Comparison of ENCODE assay signal across 10 mouse cellular contexts in the genomic region with DNA sequence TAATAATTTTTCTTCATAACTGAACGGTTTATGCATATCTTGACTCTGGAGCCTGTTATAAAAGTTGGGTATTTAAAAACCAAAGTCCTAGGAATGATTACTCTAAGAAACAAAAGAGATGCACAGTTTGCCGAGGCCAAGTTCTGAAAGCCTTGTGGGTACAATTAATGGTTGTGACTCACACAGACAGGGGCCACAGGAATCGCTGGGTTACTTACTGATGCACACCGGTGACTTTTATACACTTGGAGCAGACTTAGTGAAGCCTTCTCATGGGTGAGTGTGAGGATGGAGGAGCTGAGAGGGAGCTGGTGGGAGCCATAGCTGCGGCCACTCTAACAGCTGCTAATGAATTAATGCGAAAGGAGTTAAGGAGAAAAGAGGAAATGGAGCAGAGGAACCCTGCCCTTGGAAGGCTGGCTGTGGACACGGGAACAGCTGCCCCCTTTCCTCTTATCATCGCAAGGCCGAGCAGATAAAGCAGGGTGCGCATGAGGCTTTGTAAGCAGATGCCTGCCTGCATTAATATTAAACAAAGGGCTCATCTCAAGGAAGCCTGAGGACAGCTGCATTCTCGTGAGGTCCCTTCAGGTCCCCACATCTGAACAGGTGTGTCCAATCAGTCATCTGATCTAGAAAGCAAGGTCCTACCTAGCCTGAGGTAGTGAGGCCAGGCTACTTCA.
DNase-seq lines count a peak whose midpoint lies in the region; ATAC-seq and TF ChIP-seq lines count a peak whose summit lies in the region.
"Had no signal": no experiment of that assay in that cellular context is flagged by ENCODE, and none has a peak within 500 bp of the region (broad histone marks: within the 10 kb centered on the region; RNA-seq: fewer than 3 reads in every experiment).

No protein-coding gene starts in this region.

- peak overlapping the region; percentile 76 for H3K27ac ChIP-seq in hindbrain, embryonic 10.5 days
- H3K27ac ChIP-seq in hindbrain, postnatal 0 days, result no peak overlapping the region
- H3K27ac ChIP-seq in forebrain, embryonic 12.5 days, result peak overlapping the region; percentile 56
- peak overlapping the region; percentile 76 for H3K27ac ChIP-seq in midbrain, embryonic 15.5 days

- H3K4me3 ChIP-seq in hindbrain, embryonic 10.5 days, result no peak overlapping the region
- no peak overlapping the region for H3K4me3 ChIP-seq in hindbrain, postnatal 0 days (ENCODE audit: low read length)
- no peak overlapping the region for H3K4me3 ChIP-seq in forebrain, embryonic 12.5 days (replicated peaks)
- H3K4me3 ChIP-seq in midbrain, embryonic 15.5 days, result no peak overlapping the region

- no peak overlapping the region for H3K4me2 ChIP-seq in hindbrain, postnatal 0 days (ENCODE audit: low read depth, low read length)
- no peak overlapping the region for H3K4me2 ChIP-seq in forebrain, embryonic 12.5 days
- H3K4me2 ChIP-seq in midbrain, embryonic 15.5 days, result 0 out of 2 replicates have a peak overlapping the region, but pooled peaks have one; percentile 6

- TF ChIP-seq CTCF in hindbrain, postnatal 0 days (IDR thresholded peaks at IDR 0.05; ENCODE audit: low read depth), result no peak

- H3K36me3 ChIP-seq in hindbrain, embryonic 10.5 days, result no peaks in the 10 kb centered on the region
- no peaks in the 10 kb centered on the region for H3K36me3 ChIP-seq in hindbrain, postnatal 0 days (ENCODE audit: insufficient read depth, low read length)
- H3K36me3 ChIP-seq in forebrain, embryonic 12.5 days (replicated peaks), result no peaks in the 10 kb centered on the region
- H3K36me3 ChIP-seq in midbrain, embryonic 15.5 days (replicated peaks), result no peaks in the 10 kb centered on the region

- DNase-seq in hindbrain, embryonic 10.5 days (ENCODE audit: low spot score), result peak; percentile 27
- DNase-seq in hindbrain, postnatal 0 days (ENCODE audit: low spot score), result no peak
- DNase-seq in NIH3T3 (ENCODE audit: low read depth), result peak; percentile 26
- DNase-seq in layer of hippocampus, adult 18-20 months (ENCODE audit: low spot score in 2 of 2), result no peak
- no peak for DNase-seq in frontal cortex, adult 2 months (ENCODE audit: extremely low spot score in 1 of 2, low spot score in 1 of 2)
- DNase-seq: kidney, postnatal 4 days; lung, postnatal 14 days; thymus, adult 18-20 months had no signal

- H3K9me3 ChIP-seq in hindbrain, embryonic 10.5 days, result no peaks in the 10 kb centered on the region
- no peaks in the 10 kb centered on the region for H3K9me3 ChIP-seq in hindbrain, postnatal 0 days (ENCODE audit: low read length)
- no peaks in the 10 kb centered on the region for H3K9me3 ChIP-seq in forebrain, embryonic 12.5 days
- no peaks in the 10 kb centered on the region for H3K9me3 ChIP-seq in midbrain, embryonic 15.5 days

- peaks cover 65% of the 10 kb centered on the region for H3K4me1 ChIP-seq in hindbrain, embryonic 10.5 days (replicated peaks)
- peaks cover 25% of the 10 kb centered on the region for H3K4me1 ChIP-seq in hindbrain, postnatal 0 days (ENCODE audit: insufficient read depth, low read length)
- peaks cover 58% of the 10 kb centered on the region for H3K4me1 ChIP-seq in forebrain, embryonic 12.5 days
- peaks cover 52% of the 10 kb centered on the region for H3K4me1 ChIP-seq in midbrain, embryonic 15.5 days

- H3K27me3 ChIP-seq in hindbrain, embryonic 10.5 days (ENCODE audit: insufficient read depth, poor library complexity, severe bottlenecking), result no peaks in the 10 kb centered on the region
- no peaks in the 10 kb centered on the region for H3K27me3 ChIP-seq in hindbrain, postnatal 0 days (ENCODE audit: insufficient read depth, low read length)
- no peaks in the 10 kb centered on the region for H3K27me3 ChIP-seq in forebrain, embryonic 12.5 days
- no peaks in the 10 kb centered on the region for H3K27me3 ChIP-seq in midbrain, embryonic 15.5 days (replicated peaks)

- no peak overlapping the region for H3K9ac ChIP-seq in hindbrain, postnatal 0 days (replicated peaks; ENCODE audit: low read length)
- no peak overlapping the region for H3K9ac ChIP-seq in forebrain, embryonic 12.5 days
- no peak overlapping the region for H3K9ac ChIP-seq in midbrain, embryonic 15.5 days

- no peak for ATAC-seq in hindbrain, postnatal 0 days
- ATAC-seq in forebrain, embryonic 12.5 days (ENCODE audit: low FRiP score), result peak; percentile 39; the same call in 1 of the 2 replicates
- ATAC-seq in midbrain, embryonic 15.5 days (replicated peaks), result 0 out of 2 replicates have a peak, but pooled peaks have one; percentile 2

- 62% methylated on average over 11 of the region's 11 CpGs for WGBS in hindbrain, embryonic 10.5 days
- WGBS in hindbrain, postnatal 0 days, result 51% methylated on average over 11 of the region's 11 CpGs
- 51% methylated on average over 11 of the region's 11 CpGs for WGBS in forebrain, embryonic 12.5 days
- 38% methylated on average over 11 of the region's 11 CpGs for WGBS in midbrain, embryonic 15.5 days

Comparison
In these comparisons a context has a peak if more than half of its experiments do, and no peak if none do; other contexts are left out.
1. DNase-seq: peak in hindbrain, embryonic 10.5 days (single experiment) and NIH3T3 (single experiment); none in hindbrain, postnatal 0 days (single experiment), layer of hippocampus, adult 18-20 months (0 of 2) and frontal cortex, adult 2 months (0 of 2).